Comparison of ENCODE assay signal across 24 mouse cellular contexts in genomic region chr5:35069841-35070240, GRCm38 (mm10). TPM values are rescaled to one million over a fixed set of nuclear protein-coding genes. Genes with fewer than 3 reads are reported as not detected.
"Had no signal": no experiment of that assay in that cellular context is flagged by ENCODE, and none has a peak within 500 bp of the region (broad histone marks: within the 10 kb centered on the region; RNA-seq: fewer than 3 reads in every experiment).

No protein-coding gene starts in this region.

- DNase-seq: gastrocnemius, postnatal 10 days; gastrocnemius, postnatal 25 days; heart, postnatal 10 days; heart, postnatal 4 days; kidney, adult 18-20 months; kidney, adult 8-10 months; kidney, postnatal 10 days; kidney, postnatal 25 days; kidney, postnatal 4 days; liver; liver, embryonic 13.5 days; liver, postnatal 0 days had no signal

- H3K4me1 ChIP-seq: intestine, embryonic 15.5 days; limb, embryonic 12.5 days; liver, embryonic 13.5 days; liver, embryonic 15.5 days had no signal

- H3K27me3 ChIP-seq: hindbrain, embryonic 13.5 days; hindbrain, embryonic 15.5 days; intestine, embryonic 15.5 days; limb, embryonic 12.5 days; liver, embryonic 13.5 days; liver, embryonic 15.5 days had no signal

- H3K4me3 ChIP-seq: heart, embryonic 10.5 days; heart, embryonic 12.5 days; hindbrain, embryonic 13.5 days; hindbrain, embryonic 15.5 days; intestine, embryonic 15.5 days; layer of hippocampus, adult 2 months; left cerebral cortex, adult 2 months; limb, embryonic 10.5 days; limb, embryonic 12.5 days; liver, embryonic 13.5 days; liver, embryonic 15.5 days had no signal

- H3K36me3 ChIP-seq: heart, embryonic 10.5 days; hindbrain, embryonic 15.5 days; intestine, embryonic 15.5 days; limb, embryonic 10.5 days; limb, embryonic 12.5 days; liver, embryonic 13.5 days; liver, embryonic 15.5 days had no signal

- H3K9ac ChIP-seq: heart, embryonic 12.5 days; hindbrain, embryonic 13.5 days; hindbrain, embryonic 15.5 days; intestine, embryonic 15.5 days; limb, embryonic 12.5 days; liver, embryonic 13.5 days; liver, embryonic 15.5 days; liver, postnatal 0 days had no signal

- H3K27ac ChIP-seq: heart, embryonic 10.5 days; hindbrain, embryonic 15.5 days; intestine, embryonic 15.5 days; layer of hippocampus, adult 2 months; left cerebral cortex, adult 2 months; limb, embryonic 10.5 days; limb, embryonic 12.5 days; liver, embryonic 13.5 days; liver, embryonic 15.5 days had no signal

RNA-seq across cellular contexts. Expression of gene Dok7, which starts 13.3 kb away (rescaled TPM):
- total RNA-seq: granulocyte monocyte progenitor cell, adult 5-6 weeks had no signal
- polyA plus RNA-seq: hindbrain, embryonic 11.5 days had no signal
